Mouse (Mus musculus): ENCODE results near the gene Tecr. TPM values are rescaled to one million over a fixed set of nuclear protein-coding genes. Genes with fewer than 3 reads are reported as not detected.

The Tecr gene
- 445 and 456 TPM in 2 replicates for polyA plus RNA-seq (2016; fragmentation: Nextera tagmentation; extraction: Ambion mirVana)

DNA sequence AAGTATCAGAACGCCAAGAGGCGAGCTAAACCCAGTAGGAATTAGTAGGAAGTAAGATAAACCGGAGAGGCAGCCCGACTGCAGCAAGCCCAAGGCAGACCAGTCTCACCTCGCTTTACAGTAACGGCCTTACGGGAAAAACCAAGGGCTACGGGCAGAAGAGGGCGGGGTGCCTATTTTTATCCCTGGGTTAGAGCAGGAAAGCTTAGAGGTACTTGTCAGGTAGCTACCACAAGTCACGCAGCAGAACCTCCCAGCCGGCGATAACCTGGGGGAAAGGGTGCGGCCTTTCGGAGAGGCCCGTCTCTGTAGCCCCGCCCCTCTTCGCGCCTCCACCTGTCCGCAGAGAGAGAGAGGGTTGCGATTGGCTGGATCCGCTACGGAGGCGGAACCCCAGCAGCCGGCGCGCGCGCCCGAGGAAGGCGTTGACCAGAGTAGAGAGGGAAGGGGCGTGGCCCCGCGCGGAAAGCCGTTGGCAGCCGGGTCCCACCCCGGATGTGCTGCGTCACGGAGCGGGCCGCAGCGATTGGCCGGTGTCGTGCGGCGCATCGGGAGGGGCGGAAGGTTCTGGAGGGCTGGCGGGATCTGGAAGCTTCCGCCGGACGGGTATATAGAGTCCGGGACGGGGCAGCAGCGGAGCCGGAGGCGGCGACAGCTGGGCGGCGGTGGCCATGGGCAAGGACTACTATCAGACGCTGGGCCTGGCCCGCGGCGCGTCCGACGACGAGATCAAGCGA lies at the start of gene Tecr, which contains the start of gene Dnajb1:
TSS of gene Tecr (minus strand) at position 311 of the 737 bp plus-strand sequence.
TSS of gene Dnajb1 (plus strand) at position 533 of the 737 bp plus-strand sequence.
- WGBS = under 1% methylated on average over 69 of the region's 69 CpGs

GRCm38 (mm10) chr8:83656484-83657246 lies 48.9 kb upstream of the Tecr start:
- peak overlapping the region; percentile 45 for H3K27ac ChIP-seq (ENCODE audit: poor library complexity, severe bottlenecking)
- 67% methylated on average over 13 of the region's 13 CpGs for WGBS

More for the DNA sequence above, at the start of gene Tecr, which contains the start of gene Dnajb1:
- ATAC-seq (ENCODE audit: insufficient number of reproducible peaks, low FRiP score) = peak; percentile 98
- Histone ChIP-seq H3K4me3 (peak within 1 kb of the TSS; percentile 73), H3K36me3 (peaks cover 32% of the 10 kb centered on the region), H3K4me2 (peak within 1 kb of the TSS; percentile 80), H3K4me1 (replicated peaks) (peaks cover 19% of the 10 kb centered on the region), H3K9ac (peak within 1 kb of the TSS; percentile 91), H3K27ac (ENCODE audit: poor library complexity, severe bottlenecking) (peak within 1 kb of the TSS; percentile 99), H3K9me3 (replicated peaks) (no peaks in the 10 kb centered on the region), H3K27me3 (replicated peaks) (no peaks in the 10 kb centered on the region)

DNA sequence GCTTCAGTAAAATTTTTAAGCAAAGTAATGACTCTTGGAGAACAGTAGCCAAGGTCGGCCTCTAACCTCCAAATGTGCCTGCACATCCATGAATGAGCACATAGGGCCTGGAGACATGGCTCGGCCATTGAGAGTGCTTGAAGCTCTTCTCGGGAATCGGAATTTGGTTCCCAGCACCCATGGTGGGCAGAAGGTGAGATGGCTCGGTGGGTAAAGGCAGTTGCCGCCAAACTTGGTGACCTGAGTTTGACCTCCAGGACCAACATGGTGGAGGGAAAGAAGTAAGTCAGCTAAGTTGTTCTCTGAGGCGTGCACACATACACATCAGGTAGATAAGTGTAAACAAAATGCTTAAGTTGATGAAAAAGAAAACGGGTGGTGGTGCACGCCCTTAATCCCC lies 48.3 kb upstream of the Tecr start:
- WGBS = 84% methylated on average over 9 of the region's 9 CpGs
- no peak for ATAC-seq (ENCODE audit: insufficient number of reproducible peaks, low FRiP score)
- no peak overlapping the region for H3K27ac ChIP-seq (ENCODE audit: poor library complexity, severe bottlenecking)
- peaks cover 25% of the 10 kb centered on the region for H3K36me3 ChIP-seq
- no peak overlapping the region for H3K4me3 ChIP-seq
- peaks cover 43% of the 10 kb centered on the region for H3K4me1 ChIP-seq (replicated peaks)
- H3K9me3 ChIP-seq (replicated peaks) = no peaks in the 10 kb centered on the region
- H3K4me2 ChIP-seq = no peak overlapping the region
- no peak overlapping the region for H3K9ac ChIP-seq
- H3K27me3 ChIP-seq (replicated peaks) = no peaks in the 10 kb centered on the region

More at GRCm38 (mm10) chr8:83656484-83657246, 48.9 kb upstream of the Tecr start:
- H3K4me3 ChIP-seq = no peak overlapping the region
- no peak overlapping the region for H3K4me2 ChIP-seq
- H3K9me3 ChIP-seq (replicated peaks) = no peaks in the 10 kb centered on the region
- peaks cover 25% of the 10 kb centered on the region for H3K36me3 ChIP-seq
- ATAC-seq (ENCODE audit: insufficient number of reproducible peaks, low FRiP score) = no peak
- H3K4me1 ChIP-seq (replicated peaks) = peaks cover 48% of the 10 kb centered on the region
- no peaks in the 10 kb centered on the region for H3K27me3 ChIP-seq (replicated peaks)
- no peak overlapping the region for H3K9ac ChIP-seq

DNA sequence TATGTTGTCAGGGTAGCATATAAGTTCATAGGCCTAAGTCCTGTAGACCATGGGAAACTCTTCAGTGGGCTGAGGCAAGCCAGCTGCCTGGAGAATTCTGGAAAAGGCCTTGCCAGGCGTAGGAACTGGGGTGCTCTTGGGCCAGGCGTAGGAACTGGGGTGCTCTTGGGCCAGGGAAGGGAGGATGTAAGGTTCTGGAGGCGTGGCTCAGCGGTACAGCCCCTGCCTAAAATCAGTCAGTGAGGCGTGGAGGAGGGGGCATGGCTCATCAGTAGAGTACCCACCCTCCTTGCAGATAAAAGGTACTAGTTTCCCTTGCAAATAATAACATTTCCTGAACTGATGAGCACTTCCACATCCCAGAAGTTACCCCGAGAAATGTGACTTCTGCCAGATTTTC lies 47.0 kb upstream of the Tecr start:
- no peaks in the 10 kb centered on the region for H3K27me3 ChIP-seq (replicated peaks)
- H3K36me3 ChIP-seq = peaks cover 25% of the 10 kb centered on the region
- 86% methylated on average over 6 of the region's 6 CpGs for WGBS
- H3K9me3 ChIP-seq (replicated peaks) = no peaks in the 10 kb centered on the region
- no peak overlapping the region for H3K9ac ChIP-seq
- no peak for ATAC-seq (ENCODE audit: insufficient number of reproducible peaks, low FRiP score)
- no peak overlapping the region for H3K4me2 ChIP-seq
- H3K27ac ChIP-seq (ENCODE audit: poor library complexity, severe bottlenecking) = no peak overlapping the region
- no peak overlapping the region for H3K4me3 ChIP-seq
- H3K4me1 ChIP-seq (replicated peaks) = peaks cover 30% of the 10 kb centered on the region

- Histone ChIP-seq H3K4me3 (peak overlapping the region; percentile 90), H3K4me2 (peak overlapping the region; percentile 95), H3K4me1 (replicated peaks) (peaks cover 28% of the 10 kb centered on the region), H3K9ac (peak overlapping the region; percentile 93), H3K36me3 (peaks cover 23% of the 10 kb centered on the region), H3K27me3 (replicated peaks) (no peaks in the 10 kb centered on the region), H3K27ac (ENCODE audit: poor library complexity, severe bottlenecking) (peak overlapping the region; percentile 72; the same call in 1 of the 2 replicates), H3K9me3 (replicated peaks) (no peaks in the 10 kb centered on the region)
- no peak for ATAC-seq (ENCODE audit: insufficient number of reproducible peaks, low FRiP score)
- WGBS = 36% methylated on average over 10 of the region's 10 CpGs
These were observed 45.9 kb upstream of the Tecr start for GRCm38 (mm10) chr8:83653662-83654017.

GRCm38 (mm10) chr8:83652744-83653661 lies 45.2 kb upstream of the Tecr start:
- Histone ChIP-seq H3K36me3 (peaks cover 22% of the 10 kb centered on the region), H3K4me2 (peak overlapping the region; percentile 95), H3K4me1 (replicated peaks) (peaks cover 28% of the 10 kb centered on the region), H3K9me3 (replicated peaks) (0 out of 2 replicates have a peak, but pooled peaks cover 4% of the 10 kb centered on the region), H3K4me3 (peak overlapping the region; percentile 90), H3K9ac (peak overlapping the region; percentile 93), H3K27me3 (replicated peaks) (no peaks in the 10 kb centered on the region), H3K27ac (ENCODE audit: poor library complexity, severe bottlenecking) (peak overlapping the region; percentile 72)
- ATAC-seq (ENCODE audit: insufficient number of reproducible peaks, low FRiP score) = 0 out of 2 replicates have a peak, but pooled peaks have one; percentile 7
- under 1% methylated on average over 45 of the region's 46 CpGs for WGBS

DNA sequence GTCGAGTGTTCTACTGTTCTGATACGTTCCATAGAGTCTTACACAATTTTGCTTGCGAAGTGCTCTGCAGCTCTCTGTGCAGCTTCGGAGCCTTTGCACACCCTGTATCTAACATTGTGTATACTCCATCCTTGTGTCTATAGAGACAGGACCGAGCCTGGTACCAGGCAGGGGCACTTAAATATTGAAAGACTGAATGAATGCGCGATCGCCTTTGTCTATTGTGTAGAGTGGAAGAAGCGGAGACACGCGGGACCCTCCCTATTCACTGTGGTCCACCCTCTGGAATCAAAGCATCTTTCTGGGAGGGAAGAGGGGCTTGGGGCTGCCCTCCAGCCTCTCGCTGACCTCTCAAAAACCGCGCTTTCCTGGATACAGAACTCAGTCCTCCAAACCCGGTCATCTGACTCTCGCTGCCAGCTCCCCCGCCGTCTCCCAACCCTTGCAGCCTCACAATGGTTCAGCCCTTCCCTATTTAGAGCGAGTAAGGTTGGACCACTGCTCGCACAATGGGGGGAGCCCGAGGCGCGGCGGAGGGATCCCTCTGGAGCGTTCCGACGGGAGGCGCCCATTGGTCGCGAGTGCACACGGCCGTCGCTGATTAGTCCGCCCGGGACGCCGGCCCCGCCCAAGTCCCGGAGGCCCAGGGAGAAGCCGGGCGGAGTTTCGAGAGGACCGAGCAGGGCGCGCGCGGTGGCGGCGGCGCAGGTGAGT lies 44.4 kb upstream of the Tecr start, which contains the start of gene Gipc1:
TSS of gene Gipc1 (plus strand) at position 648 of the 714 bp plus-strand sequence.
- peaks cover 16% of the 10 kb centered on the region; the same call in 1 of the 2 replicates for H3K36me3 ChIP-seq
- H3K27me3 ChIP-seq (replicated peaks) = no peaks in the 10 kb centered on the region
- peak within 1 kb of the TSS; percentile 90 for H3K4me3 ChIP-seq
- peak within 1 kb of the TSS; percentile 95 for H3K4me2 ChIP-seq
- peak; percentile 94 for ATAC-seq (ENCODE audit: insufficient number of reproducible peaks, low FRiP score)
- peak within 1 kb of the TSS; percentile 93 for H3K9ac ChIP-seq
- H3K27ac ChIP-seq (ENCODE audit: poor library complexity, severe bottlenecking) = peak within 1 kb of the TSS; percentile 77
- peaks cover 27% of the 10 kb centered on the region for H3K4me1 ChIP-seq (replicated peaks)
- WGBS = 5% methylated on average over 50 of the region's 50 CpGs
- 0 out of 2 replicates have a peak, but pooled peaks cover 4% of the 10 kb centered on the region for H3K9me3 ChIP-seq (replicated peaks)

- Histone ChIP-seq H3K9me3 (replicated peaks) (0 out of 2 replicates have a peak, but pooled peaks cover 4% of the 10 kb centered on the region), H3K4me2 (no peak overlapping the region), H3K27me3 (replicated peaks) (0 out of 2 replicates have a peak, but pooled peaks cover 4% of the 10 kb centered on the region), H3K9ac (no peak overlapping the region), H3K4me1 (replicated peaks) (peaks cover 17% of the 10 kb centered on the region), H3K27ac (ENCODE audit: poor library complexity, severe bottlenecking) (no peak overlapping the region), H3K36me3 (0 out of 2 replicates have a peak, but pooled peaks cover 1% of the 10 kb centered on the region), H3K4me3 (no peak overlapping the region)
- no peak for ATAC-seq (ENCODE audit: insufficient number of reproducible peaks, low FRiP score)
- 82% methylated on average over 6 of the region's 6 CpGs for WGBS
These were observed 41.9 kb upstream of the Tecr start for GRCm38 (mm10) chr8:83649699-83650098.

DNA sequence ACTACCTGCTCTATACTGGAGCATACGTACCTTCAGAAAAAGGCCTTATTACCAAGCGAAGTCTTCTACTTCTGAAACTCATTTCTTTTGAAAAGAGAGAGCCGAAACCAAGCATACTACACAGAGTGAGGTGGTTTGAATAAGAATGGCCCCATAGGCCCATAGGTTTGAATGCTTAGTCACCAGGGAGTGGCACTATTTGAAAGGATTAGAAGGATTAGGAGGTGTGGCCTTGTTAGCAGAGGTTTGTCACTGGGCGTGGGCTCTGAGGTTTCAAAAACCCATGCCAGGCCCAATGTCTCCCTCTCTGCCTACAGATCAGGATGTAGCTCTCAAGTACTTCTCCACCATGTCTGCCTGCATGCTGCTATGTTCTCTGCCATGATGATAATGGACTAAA lies 40.3 kb upstream of the Tecr start:
- H3K9me3 ChIP-seq (replicated peaks) = 0 out of 2 replicates have a peak, but pooled peaks cover 4% of the 10 kb centered on the region
- WGBS = 89% methylated on average over 4 of the region's 4 CpGs

DNA sequence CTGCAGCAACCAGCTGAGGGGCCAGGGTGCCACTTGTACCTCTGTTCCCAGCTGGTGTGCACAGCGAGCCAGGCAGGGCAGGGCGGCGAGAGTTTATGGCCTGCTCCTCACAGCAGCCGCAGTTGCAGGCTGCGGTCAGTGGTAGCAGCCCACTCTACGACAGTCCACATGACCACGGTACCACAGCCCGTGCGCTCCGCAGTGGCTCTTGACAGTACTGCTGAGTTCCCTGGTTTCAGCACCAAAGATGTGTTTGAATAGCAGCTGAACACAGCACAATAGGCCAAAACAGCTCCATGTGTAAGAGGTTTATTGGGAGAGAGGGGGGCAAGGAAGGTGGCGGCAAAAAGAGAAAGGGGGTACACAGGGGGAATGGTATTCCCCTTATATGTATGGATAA lies 39.7 kb upstream of the Tecr start:
- Histone ChIP-seq H3K9me3 (replicated peaks) (0 out of 2 replicates have a peak, but pooled peaks cover 4% of the 10 kb centered on the region), H3K4me1 (replicated peaks) (peaks cover 5% of the 10 kb centered on the region), H3K27ac (ENCODE audit: poor library complexity, severe bottlenecking) (no peak overlapping the region), H3K36me3 (no peaks in the 10 kb centered on the region), H3K4me2 (no peak overlapping the region), H3K27me3 (replicated peaks) (peaks cover 4% of the 10 kb centered on the region; the same call in 1 of the 2 replicates), H3K9ac (no peak overlapping the region), H3K4me3 (no peak overlapping the region)
- WGBS = 88% methylated on average over 11 of the region's 11 CpGs
- ATAC-seq (ENCODE audit: insufficient number of reproducible peaks, low FRiP score) = no peak

More for the DNA sequence above, 40.3 kb upstream of the Tecr start:
- Histone ChIP-seq H3K36me3 (no peaks in the 10 kb centered on the region), H3K4me3 (no peak overlapping the region), H3K4me2 (no peak overlapping the region), H3K27ac (ENCODE audit: poor library complexity, severe bottlenecking) (no peak overlapping the region), H3K4me1 (replicated peaks) (peaks cover 5% of the 10 kb centered on the region), H3K9ac (no peak overlapping the region), H3K27me3 (replicated peaks) (peaks cover 4% of the 10 kb centered on the region; the same call in 1 of the 2 replicates)
- ATAC-seq (ENCODE audit: insufficient number of reproducible peaks, low FRiP score) = no peak
